Mouse (Mus musculus) ovary, adult 18-20 months (tissue): ENCODE results near the gene Dusp3.
A peak's percentile ranks its signal among the peaks of the same experiment; 100 is the strongest.
"Not testable (repeated sequence)": the region's sequence is repeated elsewhere in the genome, so short reads cannot be mapped to it uniquely, and the experiment has no call there.

Experiments used
- DNase-seq: peaks from one replicate; pipeline ENCODE4 v3.0.0; 2022; ENCODE audit warnings: low spot score, mixed read lengths

The Dusp3 gene

DNA sequence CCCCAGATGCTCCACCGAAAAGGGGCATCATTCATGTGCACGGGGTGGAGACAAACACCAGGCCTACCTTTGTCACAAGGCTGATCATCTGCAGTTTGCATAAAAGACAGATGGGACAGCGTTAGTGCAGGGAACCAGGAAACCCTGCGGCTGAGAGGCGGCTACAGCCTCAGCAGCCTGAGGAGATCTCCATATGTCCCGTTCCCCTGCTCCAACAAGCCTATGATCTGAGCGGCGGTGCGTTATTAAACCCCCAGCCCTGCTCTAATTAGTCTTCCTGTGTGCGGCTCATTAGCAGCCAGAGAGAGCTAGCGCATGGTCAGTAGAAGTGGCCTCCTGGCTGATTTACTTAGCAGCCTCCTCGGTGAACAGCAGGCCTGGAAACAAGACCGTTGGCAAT lies 23.3 kb upstream of the Dusp3 start:
- no peak for DNase-seq

DNA sequence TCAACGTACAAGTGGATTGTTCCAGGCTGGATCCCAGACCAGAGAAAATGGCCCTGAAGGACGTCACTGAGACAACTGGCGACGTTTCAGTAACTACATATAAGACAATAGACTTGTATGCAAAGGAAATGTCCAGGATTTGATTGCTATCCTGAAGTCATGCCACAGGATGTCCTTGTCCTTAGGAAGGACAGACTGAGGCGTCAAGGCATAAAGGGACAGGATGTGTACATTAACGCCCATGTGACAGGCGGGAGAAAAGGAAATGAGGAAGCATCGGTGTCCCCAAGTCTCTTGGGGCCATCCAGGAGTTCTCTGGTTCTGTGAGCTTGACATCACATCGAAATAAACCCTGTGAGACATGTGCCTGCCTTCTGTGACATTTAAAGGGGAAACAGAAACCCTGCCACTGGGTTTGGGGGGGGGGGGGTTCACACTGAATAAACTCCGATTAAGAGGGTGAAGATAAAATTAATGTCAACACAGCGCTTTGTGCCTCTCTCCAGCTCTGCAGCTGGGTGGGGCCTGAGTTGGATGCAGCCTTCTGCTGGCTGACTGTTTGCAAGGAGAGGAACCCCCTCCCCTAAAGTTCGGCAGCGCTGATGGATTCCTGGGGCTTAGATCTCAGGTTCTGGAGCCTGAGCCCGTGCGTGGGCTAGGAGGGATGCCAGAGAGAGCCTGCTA lies 22.3 kb upstream of the Dusp3 start:
- no peak for DNase-seq

DNA sequence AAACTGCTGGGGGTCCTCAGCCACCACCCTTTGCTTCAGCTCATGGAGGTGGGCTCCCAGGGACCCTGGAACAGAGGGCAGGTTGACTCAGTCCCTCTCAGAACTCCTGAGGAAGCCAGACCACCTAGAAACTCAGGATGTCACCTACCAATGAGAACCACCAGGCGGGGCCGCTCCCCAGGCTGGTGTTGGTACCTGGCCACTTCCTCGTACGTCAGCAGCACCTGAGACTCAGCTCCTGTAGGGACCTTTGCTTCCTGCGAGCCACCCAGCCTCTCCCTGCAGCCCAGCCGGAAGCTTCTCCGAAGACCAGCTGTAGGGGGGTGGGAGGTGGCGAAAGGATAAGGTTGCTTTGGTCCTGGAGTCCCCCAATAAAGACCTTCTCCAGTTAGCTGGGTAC lies 21.6 kb upstream of the Dusp3 start:
- DNase-seq = no peak

DNA sequence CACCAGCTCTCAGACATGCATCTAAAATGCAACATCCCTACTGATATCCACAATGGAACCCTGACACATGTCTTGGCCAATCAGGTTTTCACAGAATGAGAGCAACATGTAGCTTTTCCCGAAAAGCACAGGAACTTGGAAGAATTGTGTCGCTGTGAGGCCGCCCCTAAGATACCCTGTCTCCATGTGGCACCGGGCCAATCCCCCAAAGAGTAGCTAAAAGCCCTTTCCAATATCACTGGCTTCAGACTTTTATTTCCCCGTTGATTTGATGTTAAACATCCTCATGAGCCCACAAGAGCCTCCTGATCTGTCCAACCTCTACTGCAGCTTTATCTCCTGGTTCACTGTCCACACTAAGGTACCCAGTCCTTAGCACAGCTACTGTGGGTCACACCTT lies 19.9 kb upstream of the Dusp3 start:
- DNase-seq = no peak

DNA sequence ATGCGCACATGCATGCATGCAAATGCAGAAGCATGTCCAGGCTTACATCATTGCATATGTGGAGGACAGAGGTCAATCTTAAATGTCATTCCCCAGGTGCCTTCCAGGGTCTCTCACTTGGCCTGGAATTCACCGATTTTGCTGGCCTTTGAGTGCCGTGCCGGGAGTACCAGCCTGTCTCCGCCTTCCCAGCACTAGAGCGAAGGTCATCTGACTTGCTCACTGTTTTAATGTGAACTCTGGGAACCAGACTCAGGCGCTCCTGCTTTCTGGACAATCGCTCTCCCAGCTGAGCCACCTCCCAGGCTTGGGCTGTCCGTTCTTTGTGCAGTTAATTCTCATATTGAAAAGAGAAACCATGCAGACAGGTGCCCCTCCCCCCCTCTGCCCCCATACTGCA lies 19.5 kb upstream of the Dusp3 start:
- no peak for DNase-seq

DNA sequence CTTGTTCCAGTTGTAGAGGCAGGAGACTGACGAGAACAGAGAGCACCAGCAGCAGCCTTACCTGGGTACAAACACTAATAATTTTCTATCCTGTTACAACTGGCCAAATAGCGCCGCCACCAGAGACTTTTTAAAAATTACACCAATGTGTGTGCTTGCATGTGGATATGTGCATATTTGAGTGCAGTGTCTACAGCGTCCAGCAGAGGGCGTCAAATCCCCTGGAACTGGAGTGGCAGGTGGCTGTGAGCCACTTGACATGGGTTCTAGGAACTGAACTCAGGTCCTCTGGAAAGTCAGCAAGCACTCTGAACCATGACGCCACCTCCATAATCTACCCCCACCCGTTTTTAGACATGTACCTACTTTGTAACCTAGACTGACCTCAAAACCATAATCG lies 17.4 kb upstream of the Dusp3 start:
- DNase-seq = no peak

DNA sequence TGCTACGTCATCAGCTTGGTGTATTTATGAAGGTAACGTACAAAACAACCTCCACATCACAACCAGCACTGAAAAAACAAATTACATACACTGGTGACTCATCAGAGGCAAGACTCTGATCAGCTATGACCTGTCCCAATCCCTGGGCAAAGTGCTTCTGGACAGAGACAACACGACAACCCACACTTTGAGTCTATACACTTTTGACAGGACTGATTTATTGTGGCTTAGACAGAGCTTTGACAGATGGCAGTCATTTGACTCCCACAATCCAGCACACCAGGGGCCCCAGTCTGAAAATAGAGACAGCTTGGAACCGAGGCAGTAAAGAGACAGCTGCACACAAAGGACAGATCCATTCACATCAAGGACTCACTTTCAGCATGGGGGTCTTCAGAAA lies 12.7 kb upstream of the Dusp3 start:
- no peak for DNase-seq

DNA sequence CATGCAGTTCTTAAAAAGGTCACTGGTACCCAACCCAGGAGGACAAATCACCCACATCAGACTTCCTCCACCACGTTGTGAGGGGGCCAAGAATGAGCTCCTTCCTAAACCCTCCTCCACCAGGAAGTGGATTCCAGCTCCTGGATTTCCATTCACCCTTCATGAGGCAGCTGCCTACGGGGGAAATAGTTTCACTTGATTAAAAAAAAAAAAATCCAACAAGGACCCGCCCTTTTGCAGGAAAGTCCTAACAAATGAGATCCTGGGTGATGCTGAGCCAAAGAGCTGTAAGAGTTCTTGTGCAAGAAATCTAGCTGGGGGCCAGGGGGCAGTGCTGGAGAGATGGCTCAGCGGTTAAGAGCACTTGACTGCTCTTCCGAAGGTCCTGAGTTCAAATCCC lies 11.4 kb upstream of the Dusp3 start:
- no peak for DNase-seq

DNA sequence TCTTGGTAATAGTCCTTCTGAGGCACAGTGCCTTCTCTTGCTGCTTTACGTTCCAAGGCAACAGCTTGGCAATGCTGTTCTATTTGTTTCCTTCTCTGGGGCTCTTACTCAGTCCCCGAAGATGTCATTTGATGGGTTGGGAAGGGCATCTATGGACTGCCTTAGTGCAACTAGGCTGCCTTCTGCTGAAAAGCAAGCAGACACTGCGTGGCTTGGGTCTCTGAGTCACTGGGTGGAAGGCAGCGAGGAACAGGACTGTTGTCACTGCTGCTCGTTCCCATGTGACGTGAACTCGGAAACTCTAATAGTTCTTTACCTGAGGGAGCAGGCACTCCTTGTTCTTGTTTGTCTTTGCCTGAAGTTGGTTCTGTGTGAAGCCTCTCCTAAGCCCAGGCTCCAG lies 9.1 kb upstream of the Dusp3 start:
- DNase-seq = no peak

DNA sequence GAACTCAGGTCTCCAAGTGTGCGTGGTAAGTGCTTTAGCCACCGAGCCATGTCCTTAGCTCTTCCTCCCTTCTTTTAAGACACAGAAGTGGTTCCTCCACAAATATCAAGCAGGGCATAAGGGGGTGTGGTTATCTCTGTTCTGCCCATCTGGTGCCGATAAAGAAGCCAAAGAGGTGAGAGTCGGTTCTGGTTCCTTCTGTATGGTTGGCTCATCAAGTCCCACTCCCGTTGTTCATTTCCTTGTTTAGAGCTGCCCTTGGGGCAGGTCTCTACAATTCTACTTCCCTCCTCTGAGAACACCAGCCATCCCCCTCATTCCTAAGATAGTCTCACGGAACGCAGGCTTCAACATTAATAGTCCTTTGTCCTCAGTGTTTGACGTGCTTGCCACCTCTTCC lies 7.3 kb upstream of the Dusp3 start:
- DNase-seq = no peak

DNA sequence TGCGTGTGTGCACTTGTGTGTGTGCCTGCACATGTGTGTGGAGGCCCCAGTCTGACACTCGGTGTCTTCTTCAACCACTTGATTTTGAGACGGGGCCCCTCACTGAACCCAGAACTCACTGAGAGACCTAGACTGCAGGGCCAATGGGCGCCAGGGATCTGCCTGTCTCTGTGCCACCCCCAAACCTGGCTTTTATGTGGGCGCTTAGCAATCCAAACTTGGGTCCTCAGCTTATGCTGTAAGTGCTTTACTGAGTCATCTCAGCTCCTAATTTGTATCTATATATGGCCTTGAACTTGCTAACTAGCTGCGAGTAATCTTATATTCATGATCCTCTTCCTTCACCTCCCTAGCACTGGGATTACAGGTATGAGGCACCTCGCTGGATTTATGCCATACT lies 5.6 kb upstream of the Dusp3 start:
- no peak for DNase-seq

DNA sequence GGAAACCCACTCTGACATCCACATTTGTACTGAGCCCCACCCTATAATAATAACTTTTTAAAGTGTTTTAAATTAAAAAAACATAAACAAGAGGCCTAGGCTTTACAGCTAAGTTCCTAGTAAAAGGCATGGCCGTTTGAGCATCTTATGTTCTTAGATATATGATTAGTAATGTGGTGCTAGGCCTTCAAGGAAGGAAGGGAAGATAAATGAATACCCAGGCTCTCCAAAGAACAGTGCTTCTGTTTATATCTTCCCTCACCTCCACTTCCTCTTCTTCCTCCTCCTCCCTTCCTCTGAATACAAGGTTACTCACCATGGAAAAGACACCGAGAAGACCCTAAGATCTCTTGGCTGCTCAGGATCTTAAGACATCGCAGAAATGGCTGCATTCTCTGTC lies 5.0 kb upstream of the Dusp3 start:
- no peak for DNase-seq

DNA sequence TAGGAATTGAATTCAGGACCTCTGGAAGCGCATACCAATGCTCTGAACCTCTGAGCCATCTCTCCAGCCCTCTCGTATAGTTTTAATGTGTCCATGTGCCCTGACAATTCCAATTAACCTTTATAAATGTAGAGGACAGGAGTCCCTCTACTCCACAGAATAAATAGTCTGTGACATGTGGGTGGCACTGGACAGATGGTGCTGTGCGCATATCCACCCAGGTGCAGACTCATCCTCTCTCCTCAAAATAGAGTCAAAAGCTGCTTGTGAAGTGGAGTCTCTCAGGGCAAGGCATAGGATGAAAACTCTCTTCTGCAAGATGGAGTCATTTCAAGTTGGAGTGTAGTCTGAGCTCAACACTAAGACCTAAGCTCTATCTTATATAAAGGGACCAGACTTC lies 3.4 kb upstream of the Dusp3 start:
- DNase-seq = no peak

DNA sequence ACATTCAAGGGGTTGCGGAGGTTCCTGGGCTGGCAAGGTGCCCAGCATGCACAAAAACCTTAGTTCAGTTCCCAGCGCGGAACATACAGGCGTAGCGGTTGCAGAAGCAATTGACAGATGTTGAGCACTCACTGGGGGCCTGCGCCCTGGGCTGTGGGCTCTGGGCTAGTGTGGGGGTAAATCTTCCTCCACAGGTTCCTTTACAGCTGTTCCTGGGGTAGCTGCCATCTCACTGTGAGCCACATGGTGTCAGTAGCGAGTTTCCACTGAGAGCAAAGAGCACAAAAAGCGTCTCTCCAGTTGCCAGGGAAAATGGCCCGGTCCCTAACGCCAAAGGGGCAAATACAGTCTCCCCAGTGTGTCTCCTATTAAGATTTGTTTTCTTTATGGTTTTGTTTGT lies 823 bp downstream of the Dusp3 start:
- peak; percentile 65 for DNase-seq

DNA sequence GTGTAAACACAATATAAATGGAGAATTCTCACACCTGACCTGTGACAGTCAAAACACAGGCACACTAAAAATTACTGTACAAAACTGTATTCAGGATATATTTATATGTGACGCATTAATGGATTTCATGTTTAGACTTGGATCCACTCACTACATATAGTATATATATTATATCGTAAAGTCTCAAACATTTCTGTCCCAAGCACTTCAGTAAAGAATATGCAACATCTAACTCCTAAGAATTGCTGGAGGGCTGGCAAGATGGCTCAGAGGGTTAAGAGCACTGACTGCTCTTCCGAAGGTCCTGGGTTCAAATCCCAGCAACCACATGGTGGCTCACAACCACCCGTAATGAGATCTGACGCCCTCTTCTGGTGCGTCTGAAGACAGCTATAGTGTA lies 1.4 kb downstream of the Dusp3 start:
- not testable (repeated sequence) for DNase-seq

DNA sequence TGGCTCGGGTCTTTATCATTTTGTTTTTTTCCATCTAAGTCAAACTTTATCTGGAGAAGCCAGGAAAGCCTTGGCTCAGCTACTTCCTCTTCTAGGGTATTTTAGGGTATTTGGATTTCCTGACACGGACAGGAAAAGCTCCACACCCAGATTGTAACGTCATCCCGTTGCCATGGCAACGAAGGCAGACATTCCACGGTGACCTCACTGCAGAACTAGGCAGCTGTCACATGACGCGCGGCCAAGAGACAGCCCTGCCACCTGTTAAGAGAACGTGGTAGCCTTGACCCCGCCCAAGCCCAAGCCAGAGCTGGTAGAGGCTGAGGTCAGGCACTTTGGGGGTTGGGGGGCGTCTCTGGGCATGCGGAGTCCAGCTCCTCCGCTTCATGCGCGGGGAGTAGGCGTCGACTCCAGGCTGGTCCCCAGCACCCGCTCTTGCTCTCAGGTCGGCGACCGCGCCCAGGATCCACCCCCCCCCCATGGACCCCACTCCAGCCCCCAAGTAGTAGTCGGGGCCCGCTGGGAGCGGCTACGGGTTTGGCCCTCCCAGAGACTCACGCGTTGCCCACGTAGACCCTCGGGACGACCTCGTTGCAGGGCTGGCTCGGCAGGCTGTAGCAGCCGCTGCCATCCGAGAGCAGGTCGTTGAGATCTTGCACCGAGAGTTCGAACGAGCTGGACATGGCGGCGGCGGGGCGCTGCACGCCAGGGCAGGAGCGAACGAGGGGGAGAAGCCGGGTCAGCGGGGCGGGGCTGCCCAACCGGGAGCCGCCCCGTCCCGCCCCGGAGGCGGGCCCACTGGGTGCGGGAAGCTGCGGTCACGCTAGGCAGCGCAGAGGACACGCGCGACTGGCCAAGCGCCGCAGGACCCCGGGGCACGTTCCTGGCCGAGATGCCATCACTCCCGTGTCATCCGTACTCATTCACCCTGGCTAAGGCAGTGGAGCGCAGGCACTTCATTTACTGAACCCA lies 2.5 kb downstream of the Dusp3 start, which contains the start of gene Cfap97d1:
TSS of gene Cfap97d1 (plus strand) at position 226 of the 972 bp plus-strand sequence.
- DNase-seq = peak; percentile 83

DNA sequence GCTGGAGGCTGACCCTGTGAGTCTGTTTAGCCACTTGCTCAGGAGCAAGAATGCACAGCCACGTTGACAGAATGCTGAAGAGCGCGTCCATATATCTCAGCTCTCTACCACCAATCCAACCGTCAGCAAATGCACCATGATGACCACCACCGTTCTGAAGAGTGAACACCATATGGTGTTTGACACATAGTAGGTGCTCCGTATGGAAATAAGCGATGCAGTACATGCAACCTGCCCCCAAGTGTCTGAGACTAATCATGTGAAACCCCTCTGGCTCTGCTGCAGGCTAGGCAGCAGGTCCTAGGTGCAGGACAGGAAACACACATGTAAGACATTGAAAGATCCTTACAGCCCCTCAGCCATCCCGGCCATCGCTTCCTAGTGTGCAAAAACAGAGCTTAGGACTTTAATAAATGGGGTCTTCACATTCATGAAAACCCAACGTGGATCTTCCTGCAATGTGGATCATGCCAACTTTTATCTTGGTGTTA lies 3.3 kb downstream of the Dusp3 start:
- DNase-seq = no peak

DNA sequence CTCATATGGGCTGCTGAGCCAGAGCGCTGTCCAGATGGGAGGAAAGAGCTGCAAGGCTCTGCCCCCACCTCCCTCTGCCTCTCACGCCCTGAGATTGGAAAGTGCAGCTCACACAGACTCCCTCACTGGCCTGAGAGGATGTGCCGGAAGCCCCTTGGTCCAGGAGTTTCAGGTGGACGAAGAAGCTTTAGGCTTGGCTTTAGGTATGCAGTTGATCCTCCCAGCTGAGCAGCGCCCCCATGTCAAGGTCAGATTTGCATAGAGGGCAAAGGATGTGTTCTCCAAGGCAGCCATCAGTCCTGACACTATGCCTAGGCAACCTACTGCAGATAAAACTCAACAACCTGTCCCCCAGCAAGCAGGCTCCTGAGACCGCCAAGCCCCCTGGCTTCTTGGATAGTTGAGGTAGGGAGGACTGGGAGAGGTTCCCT lies 3.8 kb downstream of the Dusp3 start:
- no peak for DNase-seq

DNA sequence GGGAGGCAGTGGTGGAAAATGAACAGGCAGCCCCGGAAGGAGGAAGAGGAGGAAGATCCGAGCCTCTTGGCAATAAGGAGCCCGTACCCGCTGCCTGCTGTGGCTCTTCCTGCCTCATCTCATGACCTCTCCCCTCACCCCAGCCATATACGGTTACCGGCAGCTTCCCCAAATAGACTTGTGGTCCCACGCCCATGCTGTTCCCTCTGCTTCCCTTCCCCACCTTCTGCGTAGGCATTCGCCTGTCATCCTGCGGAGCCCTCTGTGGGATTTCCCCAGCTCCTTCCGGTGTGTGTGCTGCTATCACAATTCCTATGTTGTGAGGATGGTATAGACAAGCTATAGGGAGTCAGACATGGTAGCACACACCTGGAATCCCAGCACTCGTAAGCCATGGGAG lies 5.0 kb downstream of the Dusp3 start:
- DNase-seq = no peak

DNA sequence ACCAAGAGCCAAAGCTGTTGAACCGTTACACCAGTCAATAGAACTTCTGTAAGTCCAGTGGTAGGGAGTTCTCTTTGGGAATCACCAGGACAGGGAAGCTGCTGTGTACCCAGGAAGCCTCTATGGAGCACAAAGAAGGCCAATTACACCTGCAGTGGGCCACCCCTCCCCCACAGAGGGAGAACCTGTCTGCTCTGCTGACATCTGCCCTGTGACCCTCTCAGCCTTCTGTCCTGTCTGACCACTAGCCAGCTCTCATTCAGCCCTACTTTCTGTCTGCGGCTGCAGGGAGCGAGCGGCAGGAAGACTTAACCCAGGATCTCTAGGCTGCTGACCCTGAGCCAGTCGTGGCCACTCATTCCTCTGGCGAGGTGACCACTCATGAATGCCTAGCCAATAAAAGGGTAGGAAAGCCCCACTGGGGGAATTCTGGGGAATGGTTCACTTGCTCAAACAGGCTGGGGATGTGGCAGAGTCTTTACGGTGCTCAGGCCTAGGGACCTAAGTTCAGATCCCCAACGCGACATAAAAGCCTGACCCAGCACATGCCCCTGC lies 6.1 kb downstream of the Dusp3 start:
- no peak for DNase-seq

DNA sequence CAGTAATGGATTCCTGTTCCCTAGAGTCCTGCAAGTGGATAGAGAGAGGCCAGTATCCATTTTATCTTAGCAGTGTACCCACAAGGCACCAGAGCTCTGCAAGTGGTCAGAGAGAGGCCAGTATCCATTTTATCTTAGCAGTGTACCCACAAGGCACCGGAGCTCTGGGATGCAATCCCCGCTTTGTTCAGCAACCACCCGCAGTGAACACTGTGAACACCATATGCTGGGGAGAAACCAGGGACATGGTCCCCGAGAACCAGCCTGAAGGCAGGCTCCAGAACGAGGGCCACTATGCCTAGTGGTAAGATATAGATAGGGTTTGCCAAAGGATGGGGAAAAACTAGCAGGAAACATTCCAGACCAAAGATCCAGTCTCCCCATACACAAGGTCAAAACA lies 7.7 kb downstream of the Dusp3 start:
- DNase-seq = no peak

DNA sequence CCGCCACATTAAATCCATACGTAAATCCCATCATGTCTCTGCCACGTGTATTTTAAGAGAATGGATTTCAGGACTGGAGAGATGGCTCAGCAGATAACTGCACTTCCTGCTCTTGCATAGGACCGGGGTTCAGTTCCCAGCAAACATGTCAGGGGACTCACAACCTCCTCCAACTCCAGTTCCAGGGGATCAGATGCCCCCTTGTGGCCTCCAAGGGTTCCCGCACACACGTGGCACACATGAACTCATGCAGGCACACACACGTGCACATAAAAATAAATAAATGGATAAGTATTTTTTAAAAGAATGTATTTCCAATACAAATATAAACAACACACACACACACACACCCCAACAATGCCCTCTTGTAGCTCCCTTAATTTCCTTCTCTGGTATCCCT lies 9.9 kb downstream of the Dusp3 start:
- no peak for DNase-seq

DNA sequence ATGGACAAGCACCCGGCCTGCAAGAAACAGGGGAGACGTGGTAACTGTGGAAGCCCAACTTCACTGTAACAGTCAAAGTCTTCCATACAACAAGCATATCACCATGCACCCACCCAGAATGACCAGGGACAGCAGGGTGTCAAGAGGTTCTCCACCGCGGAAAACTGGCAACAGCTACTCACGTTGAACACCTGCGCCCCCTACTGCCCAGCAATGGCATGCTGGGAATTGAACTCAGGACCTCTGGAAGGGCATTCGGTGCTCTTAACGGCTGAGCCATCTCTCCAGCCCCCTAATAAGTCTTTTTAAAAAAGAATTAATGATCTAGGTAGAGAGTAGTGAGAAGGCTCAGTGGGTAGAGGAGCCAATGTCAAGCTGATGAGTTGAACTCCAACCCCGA lies 11.9 kb downstream of the Dusp3 start:
- DNase-seq = no peak
